Mouse (Mus musculus) Muller cell, postnatal 12 days (primary cell): ENCODE results near the gene Gm49366.
"Not testable (repeated sequence)": the region's sequence is repeated elsewhere in the genome, so short reads cannot be mapped to it uniquely, and the experiment has no call there.

ENCODE experiments used
- DNase-seq: peaks from one replicate; pipeline ENCODE4 v3.0.0-alpha.2; 2015; ENCODE audit errors: inconsistent ontology term

Gene Gm49366

DNA sequence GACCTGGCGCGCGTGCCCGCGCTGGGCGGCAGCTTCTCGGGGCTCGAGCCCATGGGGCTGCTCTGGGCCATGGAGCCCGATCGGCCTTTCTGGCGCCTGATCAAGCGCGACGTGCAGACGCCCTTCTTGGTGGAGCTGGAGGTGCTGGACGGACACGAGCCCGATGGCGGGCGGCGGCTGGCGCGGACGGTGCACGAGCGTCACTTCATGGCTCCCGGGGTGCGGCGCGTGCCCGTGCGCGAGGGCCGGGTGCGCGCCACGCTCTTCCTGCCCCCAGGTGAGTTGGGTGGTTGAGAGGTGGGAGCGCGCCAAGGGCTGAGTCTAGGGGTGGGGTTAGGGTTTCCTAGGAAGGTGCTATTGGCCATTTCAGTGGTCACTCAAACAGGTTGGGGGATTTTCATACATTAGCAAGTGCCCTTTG, at the start of gene Gm49366:
Gene Gm49366 (plus strand): TSS at position 245 of the 421 bp plus-strand sequence.
- peak; percentile 21 for DNase-seq

DNA sequence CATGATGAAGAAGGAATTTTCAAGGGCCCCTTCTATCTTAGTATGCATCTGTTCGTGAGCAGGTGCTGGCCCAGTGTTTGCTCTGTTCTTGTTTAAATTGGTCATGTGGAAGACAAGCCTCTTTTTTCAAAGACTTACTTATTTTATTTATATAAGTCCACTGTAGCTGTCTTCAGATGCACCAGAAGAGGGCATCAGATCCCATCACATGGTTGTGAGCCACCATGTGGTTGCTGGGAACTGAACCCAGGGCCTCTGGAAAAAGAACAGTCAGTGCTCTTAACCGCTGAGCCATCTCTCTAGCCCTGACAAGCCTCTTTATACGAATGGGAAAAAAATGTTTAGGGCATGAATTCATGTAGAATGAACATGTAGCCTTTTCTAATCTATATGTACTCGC, 49.4 kb upstream of the Gm49366 start:
- no peak for DNase-seq

DNA sequence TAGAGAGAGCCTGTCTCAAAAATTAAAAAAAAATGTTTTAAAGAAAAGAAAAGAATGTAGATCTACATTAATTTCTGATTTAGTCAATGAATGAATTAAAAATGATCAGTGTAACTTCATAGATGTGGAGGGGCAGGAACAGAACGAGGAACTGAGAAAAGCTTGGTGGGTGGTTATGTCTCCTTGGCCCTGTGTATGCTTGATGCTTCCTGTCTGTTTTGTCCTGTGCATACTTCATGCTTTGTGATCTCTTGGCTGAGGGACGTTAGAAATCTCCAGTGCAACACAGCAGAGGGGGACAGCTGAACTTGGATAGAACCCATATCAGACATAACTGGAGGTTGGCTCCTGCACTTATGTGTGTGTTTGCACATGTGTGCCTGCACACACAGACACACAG, 41.5 kb upstream of the Gm49366 start:
- DNase-seq: no peak

GRCm38 (mm10) chr12:83998341-83999107, 40.2 kb upstream of the Gm49366 start:
- DNase-seq: peak; percentile 36

DNA sequence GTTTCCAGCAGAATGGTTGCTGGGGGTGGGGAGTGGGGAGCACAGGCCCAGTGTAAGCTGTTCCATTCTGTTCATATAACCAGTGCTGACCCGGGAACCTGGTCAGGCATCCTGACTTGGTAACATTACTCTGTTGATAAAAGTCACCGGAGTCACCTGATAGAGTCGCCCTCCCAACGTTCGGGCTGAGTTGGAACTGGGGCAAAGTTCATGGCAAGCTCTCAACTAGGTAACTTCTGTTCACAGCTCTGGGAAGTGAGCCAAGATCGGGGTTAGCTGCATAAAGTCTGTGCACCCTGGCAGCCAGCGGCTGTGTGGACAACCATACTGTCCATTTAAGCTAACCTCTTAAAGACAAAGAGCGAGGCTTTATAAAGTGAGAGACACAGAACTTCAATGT, 39.5 kb upstream of the Gm49366 start:
- DNase-seq: not testable (repeated sequence)

DNA sequence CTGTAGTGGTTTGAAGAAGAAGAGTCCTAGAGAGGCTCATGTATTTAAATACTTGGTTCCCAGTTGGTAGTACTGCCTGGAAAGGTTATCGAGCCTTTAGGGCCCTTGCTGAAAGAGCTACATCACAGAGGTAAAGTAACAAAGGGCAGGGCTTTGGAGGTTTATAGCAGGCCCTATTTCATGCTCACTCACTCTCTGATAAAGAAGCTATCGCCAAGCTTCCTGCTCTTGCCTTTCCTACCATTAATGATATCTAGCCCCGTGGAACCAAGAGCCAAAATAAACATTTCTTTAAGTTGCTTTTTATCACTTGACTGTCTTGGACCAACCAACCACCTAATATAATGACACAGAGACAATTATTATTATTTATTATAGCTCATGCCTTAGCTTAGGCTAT, 38.3 kb upstream of the Gm49366 start:
- no peak for DNase-seq

GRCm38 (mm10) chr12:84003866-84004265, 34.9 kb upstream of the Gm49366 start:
- no peak for DNase-seq

DNA sequence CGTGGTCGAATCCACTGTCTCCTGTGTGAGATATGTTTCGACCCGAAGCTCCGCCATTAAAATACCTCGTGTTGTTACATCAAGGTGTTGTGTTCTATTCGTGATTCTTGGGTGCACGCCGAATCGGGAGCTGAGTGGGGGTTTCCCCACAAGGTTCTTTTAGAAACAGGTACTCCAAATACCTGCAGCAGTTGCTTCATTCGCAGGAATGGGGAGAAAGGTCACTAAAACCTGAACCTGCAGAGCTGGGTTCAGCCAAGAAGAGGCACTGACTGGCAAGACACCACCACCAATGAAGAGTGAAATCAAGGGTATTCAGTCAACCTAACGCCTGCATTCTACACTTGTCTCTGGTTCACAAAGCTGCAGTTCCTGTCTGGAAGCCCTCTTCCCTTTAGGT, 30.5 kb upstream of the Gm49366 start:
- no peak for DNase-seq

DNA sequence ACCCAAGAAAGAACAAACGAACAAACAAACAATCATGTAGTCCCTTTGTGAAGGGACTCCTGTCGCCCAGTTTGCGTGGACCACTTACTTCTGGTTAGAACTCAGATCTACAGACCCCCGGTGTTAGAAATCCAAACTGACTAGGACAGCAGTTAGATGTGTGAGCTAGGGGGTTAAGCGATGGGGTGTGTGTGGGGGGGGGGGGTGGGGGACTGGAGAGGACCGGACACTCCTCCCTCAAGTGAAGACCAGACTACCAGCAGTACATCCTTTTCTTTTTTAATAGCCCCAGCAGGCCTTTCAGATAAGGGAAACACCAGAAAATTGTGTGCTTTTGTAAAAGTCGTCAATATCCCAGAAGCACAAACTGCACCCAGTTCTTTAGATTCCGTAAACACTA, 30.0 kb upstream of the Gm49366 start:
- DNase-seq: no peak

DNA sequence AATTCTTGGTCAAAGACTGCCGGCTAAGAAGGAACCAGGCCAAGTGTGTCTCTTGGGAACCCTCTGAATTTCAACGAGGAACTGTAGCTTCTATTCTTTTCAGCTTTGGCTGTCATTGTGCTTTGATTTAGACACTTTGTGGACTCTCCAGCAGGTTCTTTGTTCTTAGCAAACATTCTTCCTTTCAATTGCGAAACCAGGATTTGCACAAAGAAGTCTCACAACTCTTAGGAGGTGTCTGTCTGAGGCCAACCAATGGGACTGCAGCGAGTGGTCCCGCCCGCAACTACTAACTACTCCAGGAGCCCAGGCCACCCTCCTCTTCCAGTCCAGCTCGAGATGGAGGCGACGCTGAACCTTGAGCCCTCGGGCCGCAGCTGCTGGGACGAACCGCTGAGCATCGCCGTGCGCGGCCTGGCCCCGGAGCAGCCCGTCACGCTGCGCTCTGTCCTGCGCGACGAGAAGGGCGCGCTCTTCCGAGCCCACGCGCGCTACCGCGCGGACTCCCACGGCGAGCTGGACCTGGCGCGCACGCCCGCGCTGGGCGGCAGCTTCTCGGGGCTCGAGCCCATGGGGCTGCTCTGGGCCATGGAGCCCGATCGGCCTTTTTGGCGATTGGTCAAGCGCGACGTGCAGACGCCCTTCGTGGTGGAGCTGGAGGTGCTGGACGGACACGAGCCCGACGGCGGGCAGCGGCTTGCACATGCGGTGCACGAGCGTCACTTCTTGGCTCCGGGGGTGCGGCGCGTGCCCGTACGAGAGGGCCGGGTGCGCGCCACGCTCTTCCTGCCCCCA, 29.4 kb upstream of the Gm49366 start, which contains the start of gene Acot1:
Gene Acot1 (plus strand): TSS at position 320 of the 795 bp plus-strand sequence.
- peak; percentile 93 for DNase-seq

DNA sequence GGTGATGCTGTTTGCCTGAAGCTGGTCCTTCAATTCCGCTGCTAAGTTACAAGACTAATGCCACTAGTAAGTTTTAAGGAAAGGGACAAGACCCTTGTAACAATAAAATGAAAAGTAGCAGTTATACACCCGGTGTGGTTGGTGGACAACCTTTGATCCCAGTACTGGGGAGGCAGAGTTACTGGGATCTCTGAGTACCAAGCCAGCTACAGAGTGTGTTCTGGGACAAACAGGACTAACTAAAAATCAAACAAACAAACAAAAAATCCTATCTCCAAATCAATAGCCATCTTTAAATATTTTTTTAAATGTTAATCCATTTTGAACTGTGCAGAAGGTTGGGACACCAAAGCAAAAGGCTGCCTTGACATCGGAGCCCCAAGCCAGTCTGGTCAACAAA, 28.5 kb upstream of the Gm49366 start:
- DNase-seq: no peak

- peak; percentile 86 for DNase-seq
These were observed 27.3 kb upstream of the Gm49366 start for GRCm38 (mm10) chr12:84011251-84012040.

DNA sequence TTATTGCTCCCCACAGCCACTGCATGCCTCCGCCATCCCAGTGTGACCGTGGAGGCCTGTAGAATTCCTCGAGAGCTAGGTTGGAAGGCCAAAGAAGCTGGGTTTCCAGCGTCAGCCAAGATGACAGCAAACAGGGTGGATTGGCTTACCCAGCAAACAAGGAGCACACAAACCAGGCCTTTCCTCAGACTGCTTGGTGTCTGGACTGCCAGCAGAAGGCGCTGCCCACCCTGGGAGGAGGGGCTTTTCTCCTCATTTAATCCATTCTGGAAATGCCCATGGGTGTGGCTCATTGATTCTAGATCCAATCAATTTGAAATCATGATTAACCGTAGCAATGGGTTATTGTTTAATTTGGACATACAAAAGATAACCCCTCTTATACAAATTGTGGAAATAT, 25.6 kb upstream of the Gm49366 start:
- no peak for DNase-seq

DNA sequence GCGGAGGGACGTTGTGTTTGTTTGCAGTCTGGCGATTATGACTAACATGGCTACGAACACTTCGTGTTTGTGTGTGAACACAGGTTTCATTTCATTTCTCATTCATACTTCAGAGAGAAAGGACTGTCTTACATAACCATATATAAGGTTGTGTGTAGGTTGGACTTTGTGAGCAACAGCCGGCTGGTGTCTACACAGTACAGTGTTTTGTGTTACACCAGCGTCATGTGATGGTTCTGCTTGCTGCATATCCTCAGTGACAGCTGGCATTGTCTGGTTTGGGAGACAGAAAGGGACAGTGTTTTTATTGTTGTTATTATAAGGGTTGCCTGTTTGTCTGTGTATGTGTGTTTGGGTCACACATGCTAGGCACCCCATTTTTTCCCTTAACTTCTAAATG, 25.0 kb upstream of the Gm49366 start:
- no peak for DNase-seq

DNA sequence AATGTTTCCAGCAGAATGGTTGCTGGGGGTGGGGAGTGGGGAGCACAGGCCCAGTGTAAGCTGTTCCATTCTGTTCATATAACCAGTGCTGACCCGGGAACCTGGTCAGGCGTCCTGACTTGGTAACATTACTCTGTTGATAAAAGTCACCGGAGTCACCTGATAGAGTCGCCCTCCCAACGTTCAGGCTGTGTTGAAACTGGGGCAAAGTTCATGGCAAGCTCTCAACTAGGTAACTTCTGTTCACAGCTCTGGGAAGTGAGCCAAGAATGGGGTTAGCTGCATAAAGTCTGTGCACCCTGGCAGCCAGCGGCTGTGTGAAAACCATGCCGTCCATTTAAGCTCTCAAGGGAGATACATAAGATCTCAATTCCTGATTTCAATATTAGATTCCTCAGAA, 18.2 kb upstream of the Gm49366 start:
- not testable (repeated sequence) for DNase-seq

- DNase-seq: not testable (repeated sequence)
These were observed 16.5 kb upstream of the Gm49366 start for GRCm38 (mm10) chr12:84022266-84022665.

DNA sequence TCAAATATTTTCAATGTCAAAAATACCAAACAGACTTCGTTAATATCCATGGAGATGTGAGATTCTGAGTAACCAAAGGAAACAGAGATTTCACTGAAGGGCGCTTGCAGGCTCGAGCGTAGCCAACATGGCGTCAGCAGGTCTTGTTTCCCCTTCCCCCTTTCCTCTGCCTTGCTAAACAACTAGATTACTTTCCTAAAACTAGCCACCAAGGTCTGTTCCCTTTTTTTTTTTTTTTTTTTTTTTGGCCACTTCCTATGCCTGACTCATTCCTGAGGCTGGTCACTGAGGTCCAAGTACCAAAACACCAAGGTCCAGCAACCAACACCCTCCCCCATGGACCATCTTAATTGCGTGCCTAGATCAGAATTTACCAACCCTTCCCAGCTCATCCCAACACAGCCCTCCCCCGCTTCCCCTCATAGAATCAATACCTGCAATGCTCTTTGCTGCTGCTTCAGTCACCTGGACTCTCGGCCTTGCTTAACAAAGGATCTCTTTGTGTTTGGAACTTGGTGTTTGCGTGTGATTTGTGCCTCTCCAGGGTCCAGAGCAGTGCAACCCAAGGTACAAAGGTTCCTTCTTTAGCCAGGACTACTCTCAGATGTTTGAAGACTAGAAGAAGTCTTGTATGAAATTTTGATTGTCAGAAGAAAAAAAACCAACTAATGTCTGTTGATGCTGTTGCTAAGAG, 15.5 kb upstream of the Gm49366 start:
- no peak for DNase-seq

GRCm38 (mm10) chr12:84025888-84026287, 12.8 kb upstream of the Gm49366 start:
- no peak for DNase-seq

GRCm38 (mm10) chr12:84028328-84028727, 10.4 kb upstream of the Gm49366 start:
- not testable (repeated sequence) for DNase-seq

- not testable (repeated sequence) for DNase-seq
These were observed 9.7 kb upstream of the Gm49366 start for GRCm38 (mm10) chr12:84029043-84029442.

DNA sequence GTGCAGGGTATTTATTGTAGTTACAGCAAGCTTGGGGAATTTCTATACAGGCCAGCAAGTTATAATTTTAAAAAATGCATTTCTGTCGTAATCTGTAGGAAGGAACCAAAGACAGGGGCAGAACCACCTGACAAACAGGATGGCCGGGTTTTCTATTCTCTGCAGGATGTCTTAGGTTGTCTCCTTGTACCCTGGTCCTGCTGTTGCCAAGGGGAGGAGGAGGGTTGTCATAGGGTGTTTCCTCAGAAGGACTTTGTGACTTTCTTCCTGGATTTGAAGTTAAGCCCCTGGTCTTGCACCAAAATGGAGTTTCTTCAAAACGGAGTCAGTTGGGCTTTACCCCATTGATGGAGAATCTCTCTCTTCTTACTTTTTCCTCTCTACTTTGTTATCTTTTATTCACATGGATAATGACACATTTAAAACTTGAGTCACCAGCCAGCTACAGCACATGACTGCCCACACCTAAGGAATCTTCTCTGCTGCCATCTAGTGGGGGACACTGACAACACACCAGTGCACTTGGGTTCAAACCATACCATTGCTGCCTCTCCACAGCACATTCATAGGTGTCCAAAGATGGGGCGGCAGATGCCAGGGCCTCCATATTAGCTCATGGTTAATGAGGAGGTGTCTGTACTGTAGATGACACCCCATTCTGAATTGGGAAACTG, 7.9 kb upstream of the Gm49366 start:
- peak; percentile 37 for DNase-seq
